Mouse (Mus musculus) lung, embryonic 16.5 days (tissue): ENCODE results near the gene Mark2. TPM values are rescaled to one million over a fixed set of nuclear protein-coding genes. Genes with fewer than 3 reads are reported as not detected.

Source experiments
- ATAC-seq: fragments of 200-750 bp; cut with Nextera tagmentation; 2 replicates; pipeline ENCODE4 v1.8.0; 2017; ENCODE audit warnings: low read depth, mild to moderate bottlenecking, moderate library complexity
- H3K27ac ChIP-seq: fragments of 300-500 bp; sonication (generic); 2 replicates; pipeline ENCODE4 v1.5.1; 2014; ENCODE audit warnings: mild to moderate bottlenecking, control low read depth, low read length
- H3K27me3 ChIP-seq: fragments of 300-500 bp; sonication (generic); 2 replicates; pipeline ENCODE4 v1.6.1; 2014; ENCODE audit warnings: low read depth, low read length, mixed read lengths; ENCODE audit not compliant: control insufficient read depth, insufficient read depth
- H3K36me3 ChIP-seq: fragments of 300-500 bp; sonication (generic); 2 replicates; pipeline ENCODE4 v1.6.1; 2014; ENCODE audit warnings: low read length; ENCODE audit not compliant: control insufficient read depth, insufficient read depth
- H3K4me1 ChIP-seq: fragments of 300-500 bp; sonication (generic); replicated peaks from 2 replicates; pipeline ENCODE4 v1.6.1; 2014; ENCODE audit warnings: low read length, mixed read lengths; ENCODE audit not compliant: control insufficient read depth, insufficient read depth
- H3K4me2 ChIP-seq: fragments of 300-500 bp; sonication (generic); 2 replicates; pipeline ENCODE4 v1.6.1; 2014; ENCODE audit warnings: low read depth, low read length, control low read depth
- H3K4me3 ChIP-seq: fragments of 300-500 bp; sonication (generic); 2 replicates; pipeline ENCODE4 v1.5.1; 2014; ENCODE audit warnings: mild to moderate bottlenecking, low read length, control low read depth
- H3K9ac ChIP-seq: fragments of 300-500 bp; sonication (generic); 2 replicates; pipeline ENCODE4 v1.6.1; 2014; ENCODE audit warnings: low read length, control low read depth
- H3K9me3 ChIP-seq: fragments of 300-500 bp; sonication (generic); 2 replicates; pipeline ENCODE4 v1.6.1; 2016; ENCODE audit warnings: low read length; ENCODE audit not compliant: control insufficient read depth
- WGBS: fragments of 180-500 bp; shearing (Covaris S2); extraction: QIAGEN DNeasy Blood & Tissue Kit; methylation state at CpG from one replicate; pipeline ENCODE4 v1.1.7; 2014; 5-methylcytosine and 5-hydroxymethylcytosine counted together
- polyA plus RNA-seq: library from polyadenylated mRNA; unstranded; fragments of >200 nt; fragmentation: Nextera tagmentation; extraction: Ambion mirVana; gene quantifications from 2 replicates; pipeline ENCODE4 v1.2.1, GENCODE M21; 2015

Gene Mark2
- polyA plus RNA-seq, 1 experiment from 2014 or later: 33.4 TPM

- Histone ChIP-seq H3K4me1 (peaks cover 53% of the 10 kb centered on the region), H3K27ac (no peak overlapping the region), H3K36me3 (no peaks in the 10 kb centered on the region; the same call in 1 of the 2 replicates), H3K27me3 (no peaks in the 10 kb centered on the region), H3K9me3 (no peaks in the 10 kb centered on the region; the same call in 1 of the 2 replicates), H3K9ac (no peak overlapping the region), H3K4me3 (no peak overlapping the region), H3K4me2 (no peak overlapping the region)
- WGBS: 53% methylated on average over 4 of the region's 4 CpGs
- ATAC-seq: no peak
Observed at GRCm38 (mm10) chr19:7266421-7266831, 75.2 kb downstream of the Mark2 start.

- WGBS: 28% methylated on average over 14 of the region's 14 CpGs
- ATAC-seq: no peak
- H3K27ac ChIP-seq: no peak overlapping the region
- H3K9me3 ChIP-seq: no peaks in the 10 kb centered on the region; the same call in 1 of the 2 replicates
- no peaks in the 10 kb centered on the region for H3K36me3 ChIP-seq
- H3K27me3 ChIP-seq: no peaks in the 10 kb centered on the region
- peaks cover 53% of the 10 kb centered on the region for H3K4me1 ChIP-seq
- H3K4me2 ChIP-seq: no peak overlapping the region
- peak overlapping the region; percentile 5; the same call in 1 of the 2 replicates for H3K9ac ChIP-seq
- no peak overlapping the region for H3K4me3 ChIP-seq
Observed at GRCm38 (mm10) chr19:7265478-7266191, 76.0 kb downstream of the Mark2 start.

GRCm38 (mm10) chr19:7264766-7265331, 76.8 kb downstream of the Mark2 start:
- H3K4me2 ChIP-seq: no peak overlapping the region
- H3K27me3 ChIP-seq: no peaks in the 10 kb centered on the region
- H3K4me1 ChIP-seq: peaks cover 50% of the 10 kb centered on the region
- 14% methylated on average over 6 of the region's 6 CpGs for WGBS
- H3K27ac ChIP-seq: no peak overlapping the region; the same call in 1 of the 2 replicates
- H3K9me3 ChIP-seq: no peaks in the 10 kb centered on the region; the same call in 1 of the 2 replicates
- H3K36me3 ChIP-seq: no peaks in the 10 kb centered on the region
- ATAC-seq: no peak
- no peak overlapping the region for H3K4me3 ChIP-seq
- peak overlapping the region; percentile 5; the same call in 1 of the 2 replicates for H3K9ac ChIP-seq

GRCm38 (mm10) chr19:7264088-7264765, 77.4 kb downstream of the Mark2 start:
- 0 out of 2 replicates have a peak overlapping the region, but pooled peaks have one; percentile 5 for H3K9ac ChIP-seq
- no peak overlapping the region for H3K27ac ChIP-seq
- H3K4me3 ChIP-seq: no peak overlapping the region
- ATAC-seq: no peak
- H3K9me3 ChIP-seq: no peaks in the 10 kb centered on the region; the same call in 1 of the 2 replicates
- H3K36me3 ChIP-seq: no peaks in the 10 kb centered on the region
- no peaks in the 10 kb centered on the region for H3K27me3 ChIP-seq
- 9% methylated on average over 9 of the region's 9 CpGs for WGBS
- H3K4me1 ChIP-seq: peaks cover 44% of the 10 kb centered on the region
- H3K4me2 ChIP-seq: no peak overlapping the region

- H3K9ac ChIP-seq: no peak overlapping the region
- H3K27ac ChIP-seq: no peak overlapping the region
- H3K27me3 ChIP-seq: no peaks in the 10 kb centered on the region
- no peak overlapping the region for H3K4me3 ChIP-seq
- no peaks in the 10 kb centered on the region; the same call in 1 of the 2 replicates for H3K9me3 ChIP-seq
- 83% methylated on average over 1 of the region's 1 CpGs for WGBS
- H3K36me3 ChIP-seq: no peaks in the 10 kb centered on the region
- H3K4me2 ChIP-seq: no peak overlapping the region
- peaks cover 35% of the 10 kb centered on the region for H3K4me1 ChIP-seq
- no peak for ATAC-seq
Observed at GRCm38 (mm10) chr19:7262592-7262991, 79.1 kb downstream of the Mark2 start.

- H3K27me3 ChIP-seq: no peaks in the 10 kb centered on the region
- no peak overlapping the region for H3K4me3 ChIP-seq
- no peak overlapping the region for H3K4me2 ChIP-seq
- no peaks in the 10 kb centered on the region; the same call in 1 of the 2 replicates for H3K9me3 ChIP-seq
- 88% methylated on average over 3 of the region's 3 CpGs for WGBS
- no peak for ATAC-seq
- H3K36me3 ChIP-seq: no peaks in the 10 kb centered on the region
- H3K9ac ChIP-seq: no peak overlapping the region
- H3K4me1 ChIP-seq: peaks cover 28% of the 10 kb centered on the region
- H3K27ac ChIP-seq: no peak overlapping the region
Observed at GRCm38 (mm10) chr19:7261964-7262363, 79.7 kb downstream of the Mark2 start.

- H3K27ac ChIP-seq: no peak overlapping the region
- no peak overlapping the region for H3K9ac ChIP-seq
- ATAC-seq: no peak
- H3K9me3 ChIP-seq: no peaks in the 10 kb centered on the region; the same call in 1 of the 2 replicates
- H3K4me3 ChIP-seq: no peak overlapping the region
- no peaks in the 10 kb centered on the region for H3K27me3 ChIP-seq
- H3K4me1 ChIP-seq: peaks cover 24% of the 10 kb centered on the region
- no peaks in the 10 kb centered on the region for H3K36me3 ChIP-seq
- no peak overlapping the region for H3K4me2 ChIP-seq
- WGBS: 89% methylated on average over 1 of the region's 1 CpGs
Observed at GRCm38 (mm10) chr19:7261476-7261875, 80.2 kb downstream of the Mark2 start.

DNA sequence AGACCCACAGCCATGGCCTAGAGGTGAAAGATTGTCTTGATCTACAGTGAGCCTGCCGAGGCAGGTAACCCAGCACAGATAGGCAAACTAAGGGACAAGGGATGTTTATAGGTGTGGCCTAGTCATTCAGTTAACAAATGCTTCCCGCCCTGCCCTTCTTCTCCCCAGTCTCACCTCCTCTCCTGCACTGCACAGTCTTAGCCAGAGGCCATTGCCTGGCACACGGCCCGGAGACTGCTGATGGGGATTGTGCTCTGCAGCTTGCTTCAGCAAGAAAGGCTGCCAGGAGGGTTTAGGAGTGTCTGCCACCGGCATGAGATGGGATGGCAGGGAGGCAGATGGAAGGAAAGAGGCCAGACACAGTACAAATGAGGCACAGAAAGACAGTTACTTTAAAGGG, 83.8 kb downstream of the Mark2 start:
- WGBS: 72% methylated on average over 5 of the region's 5 CpGs
- H3K27ac ChIP-seq: no peak overlapping the region
- H3K9ac ChIP-seq: no peak overlapping the region
- H3K36me3 ChIP-seq: no peaks in the 10 kb centered on the region
- no peaks in the 10 kb centered on the region for H3K4me1 ChIP-seq
- no peaks in the 10 kb centered on the region; the same call in 1 of the 2 replicates for H3K9me3 ChIP-seq
- ATAC-seq: no peak
- no peaks in the 10 kb centered on the region for H3K27me3 ChIP-seq
- H3K4me2 ChIP-seq: no peak overlapping the region
- H3K4me3 ChIP-seq: no peak overlapping the region

DNA sequence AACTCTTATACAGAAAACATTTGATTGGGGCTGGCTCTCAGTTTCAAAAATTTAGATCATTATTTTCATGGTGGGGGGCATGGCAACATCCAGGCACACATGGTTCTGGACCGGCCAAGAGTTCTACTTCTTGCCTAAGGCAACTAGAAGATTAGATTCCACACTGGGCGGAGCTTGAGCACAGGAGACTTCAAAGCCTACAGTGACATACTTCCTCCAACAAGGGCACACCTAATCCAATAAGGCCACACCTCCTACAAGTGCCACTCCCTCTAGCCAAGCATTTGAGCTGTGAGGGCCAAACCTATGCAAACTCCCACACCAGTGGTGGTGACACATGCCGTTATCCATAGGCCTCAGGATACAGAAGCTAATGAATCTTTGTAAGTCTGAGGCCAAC, 95.6 kb downstream of the Mark2 start:
- WGBS: 67% methylated on average over 3 of the region's 3 CpGs
- Histone ChIP-seq H3K27ac (no peak overlapping the region), H3K36me3 (no peaks in the 10 kb centered on the region), H3K9me3 (no peaks in the 10 kb centered on the region), H3K4me2 (no peak overlapping the region), H3K4me1 (0 out of 2 replicates have a peak, but pooled peaks cover 2% of the 10 kb centered on the region), H3K9ac (no peak overlapping the region), H3K4me3 (no peak overlapping the region), H3K27me3 (no peaks in the 10 kb centered on the region)
- no peak for ATAC-seq
